Mouse (Mus musculus): ENCODE results near the gene Ddx23. TPM values are rescaled to one million over a fixed set of nuclear protein-coding genes. Genes with fewer than 3 reads are reported as not detected.

The Ddx23 gene
- polyA plus RNA-seq (2015; fragmentation: Illumina TruSeq; extraction: RNeasy Lipid Tissue Mini Kit (QIAGEN cat#74804); ENCODE audit: low read depth, low replicate concordance), result 52.9 TPM

DNA sequence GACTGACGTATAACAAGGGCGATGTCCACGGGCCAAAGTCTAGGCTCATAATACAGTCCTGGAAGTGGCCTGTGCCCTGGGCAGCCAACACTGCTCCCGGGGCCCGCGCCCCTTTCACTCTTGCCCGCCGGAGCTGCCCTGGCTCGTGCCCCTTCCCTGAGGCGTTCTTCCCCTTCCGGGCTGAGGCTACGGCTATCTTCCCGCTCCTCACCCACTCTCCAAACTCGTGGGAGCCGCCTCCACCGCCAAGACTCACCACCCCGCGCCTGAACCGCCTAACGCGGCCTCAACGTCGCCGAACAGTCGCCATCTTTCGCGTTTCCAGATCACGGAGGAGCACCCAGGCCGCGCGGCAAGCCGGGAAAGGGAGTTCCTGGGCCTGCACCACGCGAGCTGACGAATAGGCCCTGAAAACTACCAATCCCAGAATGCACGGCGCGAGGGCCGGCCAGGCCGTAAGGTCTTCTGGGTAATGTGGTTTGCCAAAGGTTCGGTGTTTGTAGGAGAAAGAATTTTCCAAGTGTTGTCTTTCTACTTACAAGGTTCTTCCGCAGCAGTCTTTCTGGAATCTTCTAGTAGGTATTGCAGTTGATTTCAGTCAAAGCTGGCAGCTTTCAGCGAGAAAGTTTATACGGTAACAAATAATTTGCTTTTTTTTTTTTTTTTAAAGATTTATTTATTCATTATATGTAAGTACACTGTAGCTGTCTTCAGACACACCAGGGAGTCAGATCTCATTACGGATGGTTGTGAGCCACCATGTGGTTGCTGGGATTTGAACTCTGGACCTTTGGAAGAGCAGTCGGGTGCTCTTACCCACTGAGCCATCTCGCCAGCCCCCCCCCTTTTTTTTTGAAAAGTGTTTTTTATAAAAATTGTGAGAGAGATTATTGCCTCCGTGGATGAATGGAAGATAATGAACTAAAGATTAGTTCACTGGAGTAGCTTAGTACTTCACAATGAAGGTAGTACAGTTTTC is at the start of gene Ddx23:
Gene Ddx23 (minus strand): TSS at position 328 of the 979 bp plus-strand sequence.

DNA sequence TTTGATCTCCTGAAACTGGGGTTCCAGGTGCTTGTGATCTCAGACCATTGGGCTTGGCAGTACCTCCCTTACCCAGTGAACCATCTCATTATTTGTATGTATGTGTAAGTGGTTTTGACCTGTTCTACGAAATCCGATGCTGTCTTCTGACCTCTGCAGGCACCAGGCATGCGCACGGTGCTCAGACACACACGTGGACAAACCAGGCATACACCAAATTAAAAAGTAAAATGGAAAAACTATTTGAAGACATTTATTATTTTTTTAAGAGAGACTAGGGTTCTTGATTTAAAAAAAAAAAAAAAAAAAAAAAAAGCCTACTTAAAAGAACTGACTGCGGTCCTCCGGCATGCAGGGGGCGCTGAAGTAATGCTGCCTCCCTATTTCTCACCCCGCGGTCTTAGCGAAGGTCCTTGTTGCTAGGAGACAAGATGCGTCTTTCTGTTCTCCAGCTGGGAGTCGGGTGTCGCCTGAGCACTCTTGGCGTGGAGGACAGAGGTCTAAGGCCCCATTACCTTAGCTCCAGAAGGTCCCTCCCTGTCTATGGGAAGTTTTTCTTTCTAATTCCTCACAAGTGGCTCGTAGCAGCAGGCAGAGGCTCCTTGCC is 45.2 kb upstream of the Ddx23 start, which contains the start of gene Ccdc65:
Gene Ccdc65 (plus strand): TSS at position 442 of the 607 bp plus-strand sequence.

DNA sequence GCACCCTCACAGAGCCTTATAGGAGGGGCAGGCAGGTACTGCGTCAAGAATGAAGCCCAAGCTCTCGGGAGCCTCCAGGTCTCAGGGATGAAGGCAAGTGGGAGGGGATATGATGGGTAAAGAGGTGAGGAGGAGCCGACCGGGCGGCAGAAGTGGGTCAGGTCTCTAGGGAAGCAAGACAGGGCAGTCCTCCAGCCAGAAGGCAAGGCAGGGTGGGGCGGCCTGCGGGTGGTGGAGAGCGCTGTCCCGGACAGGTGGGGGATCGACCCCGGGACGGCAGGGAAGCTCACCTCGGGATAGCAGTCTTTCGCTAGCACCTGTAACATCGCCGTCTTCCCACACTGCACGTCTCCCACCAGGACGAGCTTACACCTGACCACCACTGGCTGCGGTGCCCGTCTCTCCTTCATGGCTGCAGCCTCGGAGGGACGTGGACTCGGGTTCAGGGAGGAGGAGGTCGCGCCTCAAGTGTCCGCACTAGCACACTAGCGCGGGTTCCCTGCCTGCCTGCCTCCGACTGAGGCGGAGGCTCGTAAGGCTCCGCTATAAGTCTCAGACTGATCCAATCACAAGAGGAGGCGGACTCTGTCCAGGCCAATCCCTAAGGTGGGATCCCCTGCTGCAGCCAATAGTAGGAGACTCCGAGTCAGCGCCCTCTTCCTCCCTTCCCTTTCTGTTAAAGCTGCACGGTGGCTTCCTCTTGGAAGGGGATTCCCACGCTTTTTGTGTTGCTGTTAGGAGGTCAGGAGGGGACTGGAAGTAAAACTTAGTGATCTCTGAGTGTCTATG is 14.4 kb upstream of the Ddx23 start, which contains the start of gene Rnd1:
Gene Rnd1 (minus strand): TSS at position 522 of the 789 bp plus-strand sequence.

GRCm38 (mm10) chr15:98630540-98630939 is 32.2 kb downstream of the Ddx23 start, which contains the start of gene Cacnb3:
Gene Cacnb3, plus strand, starts transcription at chr15:98630840.

DNA sequence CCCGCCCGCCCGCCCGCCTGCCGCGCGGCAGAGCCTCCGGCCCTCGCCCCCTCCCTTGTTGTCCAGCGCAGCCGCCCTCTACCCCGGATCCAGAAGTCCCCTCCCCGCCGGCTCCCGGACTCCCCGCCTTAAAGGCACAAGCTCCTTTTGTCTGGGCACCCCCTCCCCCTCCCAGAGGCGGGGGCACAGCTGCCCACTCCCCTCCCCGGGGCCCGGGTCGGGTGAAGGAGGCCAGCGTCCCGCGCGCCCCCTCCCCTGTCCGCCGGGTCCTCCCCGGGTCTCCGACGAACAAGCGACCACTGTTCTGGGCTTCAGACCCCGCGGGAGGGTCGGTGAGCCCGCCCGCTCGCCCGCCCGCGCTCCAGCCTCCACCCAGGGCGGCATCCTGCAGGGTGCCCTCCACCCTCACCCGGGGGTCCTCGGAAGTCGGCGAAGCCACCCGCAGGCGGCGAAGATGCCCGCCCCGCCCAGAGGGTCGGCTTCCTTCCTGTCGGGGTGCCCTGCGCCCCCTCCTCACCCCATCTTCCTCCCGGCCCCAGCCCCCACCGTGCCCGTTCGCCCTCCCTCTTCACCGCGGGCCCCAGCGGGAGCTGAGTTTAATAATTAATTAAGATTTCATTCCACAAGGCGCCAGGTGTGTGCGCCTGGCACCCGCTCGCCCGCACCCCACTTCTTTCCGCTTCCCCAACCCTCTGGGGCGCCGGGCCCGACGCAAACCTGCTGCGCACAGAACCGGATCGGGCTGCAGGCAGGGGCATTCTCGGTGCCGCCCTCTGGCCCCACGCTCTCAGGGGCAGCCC is 53.2 kb downstream of the Ddx23 start, which contains the start of gene Adcy6:
Gene Adcy6 (minus strand): TSS at position 746 of the 800 bp plus-strand sequence.

Other genes starting within 250 kb of the Ddx23 start
- gene Olfr282, start 231.7 kb downstream of the Ddx23 start, polyA plus RNA-seq (2015; fragmentation: Illumina TruSeq; extraction: RNeasy Lipid Tissue Mini Kit (QIAGEN cat#74804); ENCODE audit: low read depth, low replicate concordance), result not detected
- gene Olfr281, start 210.3 kb downstream of the Ddx23 start, polyA plus RNA-seq (2015; fragmentation: Illumina TruSeq; extraction: RNeasy Lipid Tissue Mini Kit (QIAGEN cat#74804); ENCODE audit: low read depth, low replicate concordance), result not detected
- gene OR5BS1P, start 193.0 kb downstream of the Ddx23 start, polyA plus RNA-seq (2015; fragmentation: Illumina TruSeq; extraction: RNeasy Lipid Tissue Mini Kit (QIAGEN cat#74804); ENCODE audit: low read depth, low replicate concordance), result not detected
- not detected for gene Lalba, start 180.2 kb downstream of the Ddx23 start, polyA plus RNA-seq (2015; fragmentation: Illumina TruSeq; extraction: RNeasy Lipid Tissue Mini Kit (QIAGEN cat#74804); ENCODE audit: low read depth, low replicate concordance)
- not detected for gene Olfr279, start 170.5 kb downstream of the Ddx23 start, polyA plus RNA-seq (2015; fragmentation: Illumina TruSeq; extraction: RNeasy Lipid Tissue Mini Kit (QIAGEN cat#74804); ENCODE audit: low read depth, low replicate concordance)
- gene Kansl2, start 128.6 kb downstream of the Ddx23 start, polyA plus RNA-seq (2015; fragmentation: Illumina TruSeq; extraction: RNeasy Lipid Tissue Mini Kit (QIAGEN cat#74804); ENCODE audit: low read depth, low replicate concordance), result 57.3 TPM
- gene Ccnt1, start 92.0 kb downstream of the Ddx23 start, polyA plus RNA-seq (2015; fragmentation: Illumina TruSeq; extraction: RNeasy Lipid Tissue Mini Kit (QIAGEN cat#74804); ENCODE audit: low read depth, low replicate concordance), result 24.5 TPM
- not detected for gene 4930415O20Rik, start 91.9 kb downstream of the Ddx23 start, polyA plus RNA-seq (2015; fragmentation: Illumina TruSeq; extraction: RNeasy Lipid Tissue Mini Kit (QIAGEN cat#74804); ENCODE audit: low read depth, low replicate concordance)
- gene Adcy6, start 52.8 kb downstream of the Ddx23 start, polyA plus RNA-seq (2015; fragmentation: Illumina TruSeq; extraction: RNeasy Lipid Tissue Mini Kit (QIAGEN cat#74804); ENCODE audit: low read depth, low replicate concordance), result 31.7 TPM
- gene Cacnb3, start 32.1 kb downstream of the Ddx23 start, polyA plus RNA-seq (2015; fragmentation: Illumina TruSeq; extraction: RNeasy Lipid Tissue Mini Kit (QIAGEN cat#74804); ENCODE audit: low read depth, low replicate concordance), result 201 TPM
- 30.1 TPM for gene Rnd1, start 14.6 kb upstream of the Ddx23 start, polyA plus RNA-seq (2015; fragmentation: Illumina TruSeq; extraction: RNeasy Lipid Tissue Mini Kit (QIAGEN cat#74804); ENCODE audit: low read depth, low replicate concordance)
- gene Ccdc65, start 45.3 kb upstream of the Ddx23 start, polyA plus RNA-seq (2015; fragmentation: Illumina TruSeq; extraction: RNeasy Lipid Tissue Mini Kit (QIAGEN cat#74804); ENCODE audit: low read depth, low replicate concordance), result 6.9 TPM
- gene Fkbp11, start 65.3 kb upstream of the Ddx23 start, polyA plus RNA-seq (2015; fragmentation: Illumina TruSeq; extraction: RNeasy Lipid Tissue Mini Kit (QIAGEN cat#74804); ENCODE audit: low read depth, low replicate concordance), result 3.3 TPM
- 497 TPM for gene Arf3, start 100.3 kb upstream of the Ddx23 start, polyA plus RNA-seq (2015; fragmentation: Illumina TruSeq; extraction: RNeasy Lipid Tissue Mini Kit (QIAGEN cat#74804); ENCODE audit: low read depth, low replicate concordance)
- gene Wnt10b, start 115.3 kb upstream of the Ddx23 start, polyA plus RNA-seq (2015; fragmentation: Illumina TruSeq; extraction: RNeasy Lipid Tissue Mini Kit (QIAGEN cat#74804); ENCODE audit: low read depth, low replicate concordance), result 1.4 TPM
- gene Wnt1, start 127.0 kb upstream of the Ddx23 start, polyA plus RNA-seq (2015; fragmentation: Illumina TruSeq; extraction: RNeasy Lipid Tissue Mini Kit (QIAGEN cat#74804); ENCODE audit: low read depth, low replicate concordance), result 0.18 TPM
- 553 TPM for gene Ddn, start 146.6 kb upstream of the Ddx23 start, polyA plus RNA-seq (2015; fragmentation: Illumina TruSeq; extraction: RNeasy Lipid Tissue Mini Kit (QIAGEN cat#74804); ENCODE audit: low read depth, low replicate concordance)
- 80.7 TPM for gene Prkag1, start 168.6 kb upstream of the Ddx23 start, polyA plus RNA-seq (2015; fragmentation: Illumina TruSeq; extraction: RNeasy Lipid Tissue Mini Kit (QIAGEN cat#74804); ENCODE audit: low read depth, low replicate concordance)
- 21.3 TPM for gene Kmt2d, start 208.3 kb upstream of the Ddx23 start, polyA plus RNA-seq (2015; fragmentation: Illumina TruSeq; extraction: RNeasy Lipid Tissue Mini Kit (QIAGEN cat#74804); ENCODE audit: low read depth, low replicate concordance)
- 15.3 TPM for gene Rhebl1, start 231.6 kb upstream of the Ddx23 start, polyA plus RNA-seq (2015; fragmentation: Illumina TruSeq; extraction: RNeasy Lipid Tissue Mini Kit (QIAGEN cat#74804); ENCODE audit: low read depth, low replicate concordance)
- gene Dhh, start 235.6 kb upstream of the Ddx23 start, polyA plus RNA-seq (2015; fragmentation: Illumina TruSeq; extraction: RNeasy Lipid Tissue Mini Kit (QIAGEN cat#74804); ENCODE audit: low read depth, low replicate concordance), result 0.10 TPM